Mouse (Mus musculus) embryonic facial prominence, embryonic 14.5 days (tissue): ENCODE data around the gene Nadsyn1. TPM values are rescaled to one million over a fixed set of nuclear protein-coding genes. Genes with fewer than 3 reads are reported as not detected.

ENCODE experiments used
- ATAC-seq: fragments of 200-750 bp; cut with Nextera tagmentation; 2 replicates; pipeline ENCODE4 v1.8.0; 2017; ENCODE audit warnings: low read depth, moderate number of reproducible peaks, moderate TSS enrichment
- DNase-seq: peaks from one replicate; pipeline ENCODE4 v3.0.0-alpha.2; 2015; ENCODE audit warnings: low spot score
- H3K27ac ChIP-seq: fragments of 300-500 bp; sonication (generic); replicated peaks from 2 replicates; pipeline ENCODE4 v1.5.1; 2014; ENCODE audit warnings: low read depth, mild to moderate bottlenecking, low read length, moderate library complexity
- H3K27me3 ChIP-seq: fragments of 300-500 bp; sonication (generic); replicated peaks from 2 replicates; pipeline ENCODE4 v1.6.1; 2014; ENCODE audit warnings: low read length; ENCODE audit not compliant: control insufficient read depth, insufficient read depth
- H3K36me3 ChIP-seq: fragments of 300-500 bp; sonication (generic); 2 replicates; pipeline ENCODE4 v1.6.1; 2014; ENCODE audit warnings: low read length, mixed read lengths; ENCODE audit not compliant: control insufficient read depth, insufficient read depth
- H3K4me1 ChIP-seq: fragments of 300-500 bp; sonication (generic); 2 replicates; pipeline ENCODE4 v1.6.1; 2014; ENCODE audit warnings: antibody characterized with exemption, low read length; ENCODE audit not compliant: control insufficient read depth, insufficient read depth
- H3K4me2 ChIP-seq: fragments of 300-500 bp; sonication (generic); 2 replicates; pipeline ENCODE4 v1.6.1; 2014; ENCODE audit warnings: low read depth, mild to moderate bottlenecking, low read length, moderate library complexity, mixed read lengths
- H3K4me3 ChIP-seq: fragments of 300-500 bp; sonication (generic); 2 replicates; pipeline ENCODE4 v1.5.1; 2014; ENCODE audit warnings: low read depth, mild to moderate bottlenecking, low read length
- H3K9ac ChIP-seq: fragments of 300-500 bp; sonication (generic); 2 replicates; pipeline ENCODE4 v1.6.1; 2014; ENCODE audit warnings: low read depth, mild to moderate bottlenecking, low read length, moderate library complexity, mixed read lengths
- H3K9me3 ChIP-seq: fragments of 300-500 bp; sonication (generic); 2 replicates; pipeline ENCODE4 v1.6.1; 2016; ENCODE audit warnings: low read length; ENCODE audit not compliant: control insufficient read depth
- WGBS: fragments of 180-500 bp; shearing (Covaris S2); extraction: QIAGEN DNeasy Blood & Tissue Kit; methylation state at CpG from one replicate; pipeline ENCODE4 v1.1.7; 2014; 5-methylcytosine and 5-hydroxymethylcytosine counted together
- polyA plus RNA-seq: library from polyadenylated mRNA; unstranded; fragments of >200 nt; fragmentation: Nextera tagmentation; extraction: Ambion mirVana; gene quantifications from 2 replicates; pipeline ENCODE4 v1.2.1, GENCODE M21; 2014

The Nadsyn1 gene
- polyA plus RNA-seq, 1 experiment from 2014 or later, result 4.6 TPM

DNA sequence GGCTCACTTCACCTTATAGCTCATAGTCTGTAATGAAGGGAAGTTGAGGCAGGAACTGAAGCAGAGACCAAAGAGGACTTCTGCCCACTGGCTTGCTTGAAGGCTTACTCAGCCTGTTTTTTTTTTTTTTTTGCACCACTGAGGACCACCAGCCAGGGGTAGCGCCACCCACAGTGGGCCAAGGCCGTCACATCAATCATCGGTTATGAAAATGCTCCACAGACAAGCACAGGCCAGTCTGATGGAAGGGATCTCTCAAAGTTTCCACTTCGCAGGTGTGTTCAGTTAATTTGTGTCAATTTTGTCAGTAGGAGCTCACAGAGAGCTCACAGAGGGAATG is 587 bp upstream of the Nadsyn1 start:
- Histone ChIP-seq H3K9ac (peak overlapping the region; percentile 32; the same call in 1 of the 2 replicates), H3K9me3 (no peaks in the 10 kb centered on the region), H3K4me2 (peak overlapping the region; percentile 74), H3K4me1 (peaks cover 10% of the 10 kb centered on the region), H3K36me3 (0 out of 2 replicates have a peak, but pooled peaks cover 9% of the 10 kb centered on the region), H3K27ac (peak overlapping the region; percentile 83), H3K4me3 (peak overlapping the region; percentile 62), H3K27me3 (no peaks in the 10 kb centered on the region)
- DNase-seq (peak; percentile 13), ATAC-seq (no peak; the same call in 1 of the 2 replicates)
- 75% methylated on average over 4 of the region's 4 CpGs for WGBS

DNA sequence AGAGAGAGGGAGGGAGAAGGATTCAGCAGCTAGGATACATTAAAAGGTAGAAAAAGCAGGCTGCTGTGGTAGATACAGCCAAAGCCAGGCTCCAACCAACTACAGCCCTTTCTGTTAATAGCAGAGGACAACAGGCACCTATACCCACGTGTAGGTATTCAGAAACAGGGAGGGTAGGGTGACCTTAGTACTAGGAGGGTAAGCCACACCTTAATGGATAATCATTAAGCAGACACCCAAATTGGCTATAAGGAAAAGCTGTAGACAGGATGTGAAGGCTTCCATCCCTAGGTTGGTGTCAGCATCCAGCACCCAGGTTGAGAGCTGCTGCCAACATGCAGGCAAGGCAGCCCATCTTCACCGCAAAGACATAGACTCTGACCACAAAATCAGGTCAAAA is 1.4 kb downstream of the Nadsyn1 start:
- H3K27me3 ChIP-seq, result no peaks in the 10 kb centered on the region
- 82% methylated on average over 2 of the region's 2 CpGs for WGBS
- H3K36me3 ChIP-seq, result peaks cover 19% of the 10 kb centered on the region; the same call in 1 of the 2 replicates
- no peaks in the 10 kb centered on the region for H3K9me3 ChIP-seq
- H3K9ac ChIP-seq, result no peak overlapping the region
- ATAC-seq (no peak), DNase-seq (no peak)
- no peak overlapping the region for H3K4me2 ChIP-seq
- no peak overlapping the region for H3K27ac ChIP-seq
- no peak overlapping the region for H3K4me3 ChIP-seq
- peaks cover 10% of the 10 kb centered on the region for H3K4me1 ChIP-seq

DNA sequence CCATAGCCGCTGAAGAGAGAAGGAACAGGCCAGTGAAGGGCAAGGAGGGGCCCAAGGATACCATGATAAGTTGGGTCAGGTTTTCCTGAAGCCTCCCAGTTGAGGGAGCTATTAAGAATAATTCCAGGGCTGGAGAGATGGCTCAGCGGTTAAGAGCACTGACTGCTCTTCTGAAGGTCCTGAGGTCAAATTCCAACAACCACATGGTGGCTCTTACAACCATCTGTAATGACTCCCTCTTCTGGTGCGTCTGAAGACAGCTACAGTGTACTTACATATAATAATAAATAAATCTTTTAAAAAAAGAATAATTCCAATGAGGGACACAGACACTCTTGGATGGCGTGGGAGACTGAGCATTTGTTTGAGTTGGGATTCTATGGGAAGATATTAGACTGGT is 3.4 kb downstream of the Nadsyn1 start:
- Histone ChIP-seq H3K9ac (no peak overlapping the region), H3K9me3 (no peaks in the 10 kb centered on the region), H3K4me1 (peaks cover 10% of the 10 kb centered on the region), H3K27ac (no peak overlapping the region), H3K36me3 (peaks cover 31% of the 10 kb centered on the region), H3K4me3 (no peak overlapping the region), H3K27me3 (no peaks in the 10 kb centered on the region), H3K4me2 (no peak overlapping the region)
- ATAC-seq (no peak), DNase-seq (no peak)
- WGBS, result 68% methylated on average over 4 of the region's 4 CpGs

DNA sequence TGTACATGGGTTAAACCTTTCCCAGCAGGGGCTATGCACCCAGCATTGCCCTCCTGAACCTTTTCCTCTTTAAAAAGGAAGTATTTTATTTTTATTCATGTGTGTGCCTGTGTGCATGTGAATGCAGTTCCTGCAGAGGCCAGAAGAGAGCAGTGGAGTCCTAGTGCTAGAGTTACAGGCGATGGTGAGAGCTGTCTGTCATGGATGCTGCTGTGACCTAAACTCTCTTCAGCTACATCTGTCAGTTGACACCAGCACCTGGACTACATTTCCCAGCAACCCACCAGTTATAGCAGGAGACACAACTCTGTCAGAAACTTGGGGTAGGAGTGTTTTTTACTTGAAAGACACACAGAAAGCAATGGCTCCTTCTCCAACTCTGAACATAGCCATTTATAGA is 13.7 kb downstream of the Nadsyn1 start:
- Histone ChIP-seq H3K9me3 (no peaks in the 10 kb centered on the region), H3K4me1 (no peaks in the 10 kb centered on the region), H3K4me2 (no peak overlapping the region), H3K36me3 (peaks cover 73% of the 10 kb centered on the region), H3K27ac (no peak overlapping the region), H3K27me3 (no peaks in the 10 kb centered on the region), H3K4me3 (no peak overlapping the region), H3K9ac (no peak overlapping the region)
- ATAC-seq, result no peak
- 37% methylated on average over 1 of the region's 1 CpGs for WGBS
- no peak for DNase-seq

DNA sequence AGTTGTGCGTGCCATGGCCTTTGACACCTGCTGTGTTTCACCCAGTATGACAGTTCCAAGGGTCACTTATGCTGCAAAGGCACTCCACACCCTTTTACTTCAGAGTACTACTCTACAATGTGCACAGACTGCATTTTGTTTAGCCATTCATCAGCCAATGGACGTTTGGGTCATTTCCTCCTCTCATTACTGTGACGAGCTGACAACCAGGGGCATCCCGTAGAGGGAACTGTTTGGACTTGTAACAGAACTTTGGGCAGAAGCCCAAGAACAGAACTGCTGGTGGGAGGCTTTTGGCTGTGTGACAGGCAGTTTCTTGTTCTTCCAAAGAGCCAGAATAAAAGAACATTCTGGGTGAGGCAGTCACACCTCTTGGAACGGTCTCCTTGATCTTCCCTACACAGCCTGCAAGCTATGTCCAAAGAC is 17.4 kb downstream of the Nadsyn1 start:
- no peaks in the 10 kb centered on the region for H3K9me3 ChIP-seq
- peaks cover 60% of the 10 kb centered on the region for H3K36me3 ChIP-seq
- no peaks in the 10 kb centered on the region for H3K27me3 ChIP-seq
- no peak overlapping the region for H3K4me2 ChIP-seq
- DNase-seq, result peak; percentile 13
- ATAC-seq, result no peak
- 78% methylated on average over 5 of the region's 5 CpGs for WGBS
- no peaks in the 10 kb centered on the region for H3K4me1 ChIP-seq
- no peak overlapping the region for H3K9ac ChIP-seq
- no peak overlapping the region for H3K27ac ChIP-seq
- H3K4me3 ChIP-seq, result no peak overlapping the region

DNA sequence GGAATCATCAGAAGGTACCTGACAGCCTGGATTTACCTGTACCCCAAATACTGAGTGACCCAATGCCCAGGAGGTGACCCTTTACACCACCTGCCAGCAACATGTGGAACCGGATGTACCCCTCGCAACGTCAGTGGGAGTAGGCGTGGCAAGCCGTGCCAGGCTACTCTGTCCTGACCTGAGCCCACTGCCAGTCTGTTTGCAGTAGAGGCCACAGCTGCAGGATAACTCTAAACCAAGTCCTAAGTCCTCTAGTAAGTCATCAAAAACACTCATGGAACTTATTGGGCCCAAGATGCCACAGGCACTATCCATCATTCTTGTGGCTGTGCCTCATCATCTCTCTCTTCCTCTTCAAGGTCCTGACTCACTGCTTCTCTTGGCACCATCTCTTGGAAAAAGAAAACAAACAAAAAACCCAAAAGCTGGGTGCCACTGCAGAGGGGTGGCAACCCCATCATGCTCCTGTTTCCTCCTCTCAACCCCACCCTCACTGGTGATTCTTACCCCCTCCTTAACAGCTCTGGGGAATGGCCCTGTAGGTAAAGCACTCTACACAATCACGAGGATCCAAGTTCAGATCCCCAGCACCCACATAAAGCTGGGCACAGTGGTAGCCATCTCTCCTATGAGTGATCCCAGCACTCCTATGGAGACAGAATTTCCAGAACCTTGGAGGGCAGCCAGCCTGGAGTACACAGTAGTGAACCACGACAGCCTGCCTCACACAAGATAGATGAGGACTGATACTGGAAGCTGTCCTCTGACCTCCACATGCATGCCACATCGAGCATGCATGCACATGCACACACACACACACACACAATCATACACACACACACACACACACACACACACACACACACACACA is 21.2 kb downstream of the Nadsyn1 start:
- no peaks in the 10 kb centered on the region for H3K27me3 ChIP-seq
- H3K9me3 ChIP-seq, result no peaks in the 10 kb centered on the region
- H3K4me3 ChIP-seq, result no peak overlapping the region
- no peaks in the 10 kb centered on the region for H3K4me1 ChIP-seq
- H3K9ac ChIP-seq, result no peak overlapping the region
- no peak for DNase-seq
- H3K27ac ChIP-seq, result no peak overlapping the region
- no peak for ATAC-seq
- WGBS, result 81% methylated on average over 8 of the region's 8 CpGs
- H3K36me3 ChIP-seq, result peaks cover 65% of the 10 kb centered on the region
- H3K4me2 ChIP-seq, result no peak overlapping the region

DNA sequence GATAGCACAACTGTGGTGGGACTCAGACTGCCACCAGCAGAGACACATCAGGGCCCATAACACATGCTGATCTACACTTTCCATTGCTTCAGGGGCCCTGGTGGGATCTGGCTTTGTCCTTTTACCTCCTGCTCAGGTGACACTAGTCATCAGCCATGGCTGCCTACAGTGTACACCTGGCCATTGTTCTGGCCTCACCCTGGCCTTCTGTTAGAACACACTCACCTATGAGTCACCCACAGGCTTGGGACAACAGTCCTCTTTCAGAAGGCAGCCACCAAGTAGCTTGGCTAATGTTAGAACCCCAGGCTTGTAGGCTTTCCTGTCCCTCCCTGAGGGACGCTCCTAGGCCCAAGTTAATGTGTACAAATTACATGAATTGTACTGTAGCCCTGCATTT is 21.9 kb downstream of the Nadsyn1 start:
- DNase-seq (no peak), ATAC-seq (no peak)
- no peak overlapping the region for H3K9ac ChIP-seq
- H3K4me3 ChIP-seq, result no peak overlapping the region
- no peaks in the 10 kb centered on the region for H3K9me3 ChIP-seq
- H3K4me1 ChIP-seq, result no peaks in the 10 kb centered on the region
- H3K27me3 ChIP-seq, result no peaks in the 10 kb centered on the region
- peaks cover 69% of the 10 kb centered on the region for H3K36me3 ChIP-seq
- 86% methylated on average over 1 of the region's 1 CpGs for WGBS
- H3K4me2 ChIP-seq, result no peak overlapping the region
- H3K27ac ChIP-seq, result no peak overlapping the region

DNA sequence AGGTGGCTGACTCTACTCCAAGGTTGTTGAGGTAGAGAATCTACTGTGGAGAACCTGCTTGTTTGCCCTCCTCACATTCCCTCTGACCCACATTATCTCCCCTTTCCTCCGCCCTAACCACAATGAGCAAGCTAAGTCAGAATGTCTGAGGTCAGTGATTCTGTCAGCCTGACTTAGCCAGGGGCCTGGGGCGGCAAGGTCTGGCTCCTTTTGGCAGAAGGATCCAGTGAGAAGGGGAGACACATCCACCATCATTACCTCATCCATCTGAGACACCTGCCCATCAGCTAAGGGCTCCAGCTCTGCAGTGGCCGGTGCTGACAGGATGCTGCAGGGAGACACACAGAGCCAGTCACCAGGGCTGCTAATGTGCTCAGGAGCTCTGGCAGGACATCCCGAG is 23.9 kb downstream of the Nadsyn1 start:
- H3K4me1 ChIP-seq, result no peaks in the 10 kb centered on the region
- H3K9ac ChIP-seq, result no peak overlapping the region
- H3K4me3 ChIP-seq, result no peak overlapping the region
- no peaks in the 10 kb centered on the region for H3K27me3 ChIP-seq
- H3K27ac ChIP-seq, result no peak overlapping the region
- no peak overlapping the region for H3K4me2 ChIP-seq
- H3K9me3 ChIP-seq, result no peaks in the 10 kb centered on the region
- H3K36me3 ChIP-seq, result peaks cover 62% of the 10 kb centered on the region
- ATAC-seq (no peak), DNase-seq (no peak)
- 86% methylated on average over 4 of the region's 4 CpGs for WGBS

DNA sequence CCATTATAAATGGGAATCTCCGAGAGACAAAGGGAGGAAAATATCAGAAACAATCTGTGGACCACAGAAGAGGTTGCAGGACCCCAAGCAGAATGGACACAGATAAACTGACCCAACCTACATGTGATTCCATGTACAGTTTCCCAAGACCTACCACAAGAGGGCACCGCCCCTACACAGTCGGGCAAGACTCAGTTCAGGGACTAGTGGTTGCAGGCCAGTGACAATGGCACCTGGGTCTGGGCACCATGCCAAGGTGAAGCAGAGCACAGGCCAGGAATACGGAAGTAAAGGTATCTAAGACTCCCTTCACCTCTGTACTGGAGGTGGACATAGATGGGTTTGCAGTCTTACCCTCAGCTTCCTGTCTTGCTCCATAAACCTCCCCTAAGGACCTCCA is 29.5 kb downstream of the Nadsyn1 start:
- ATAC-seq, result peak; percentile 47; the same call in 1 of the 2 replicates
- no peaks in the 10 kb centered on the region for H3K27me3 ChIP-seq

More for the DNA sequence above, 29.5 kb downstream of the Nadsyn1 start:
- peak; percentile 34 for DNase-seq
- Histone ChIP-seq H3K4me1 (no peaks in the 10 kb centered on the region), H3K27ac (no peak overlapping the region), H3K9me3 (0 out of 2 replicates have a peak, but pooled peaks cover 6% of the 10 kb centered on the region), H3K4me2 (no peak overlapping the region), H3K9ac (no peak overlapping the region), H3K4me3 (no peak overlapping the region), H3K36me3 (peaks cover 28% of the 10 kb centered on the region)
- 63% methylated on average over 4 of the region's 4 CpGs for WGBS
